Mouse (Mus musculus) midbrain, postnatal 0 days (tissue): Measurements from ENCODE around the gene Fbxw7. TPM values are rescaled to one million over a fixed set of nuclear protein-coding genes. Genes with fewer than 3 reads are reported as not detected.

Source experiments
- ATAC-seq: fragments of 200-750 bp; cut with Nextera tagmentation; 2 replicates; pipeline ENCODE4 v1.8.0; 2017; ENCODE audit warnings: moderate number of reproducible peaks, mild to moderate bottlenecking, moderate TSS enrichment, moderate library complexity; ENCODE audit not compliant: low FRiP score
- DNase-seq: peaks from one replicate; pipeline ENCODE4 v3.0.0-alpha.2; 2015; ENCODE audit warnings: low spot score
- H3K27ac ChIP-seq: fragments of 300-500 bp; sonication (generic); 2 replicates; pipeline ENCODE4 v1.5.1; 2014; ENCODE audit warnings: low read depth, mild to moderate bottlenecking, low read length, mixed read lengths
- H3K27me3 ChIP-seq: fragments of 300-500 bp; sonication (generic); 2 replicates; pipeline ENCODE4 v1.6.1; 2014; ENCODE audit warnings: low read length, control low read depth, mixed read lengths; ENCODE audit not compliant: insufficient read depth
- H3K36me3 ChIP-seq: fragments of 300-500 bp; sonication (generic); 2 replicates; pipeline ENCODE4 v1.6.1; 2014; ENCODE audit warnings: low read length, control low read depth, mixed read lengths; ENCODE audit not compliant: insufficient read depth
- H3K4me1 ChIP-seq: fragments of 300-500 bp; sonication (generic); 2 replicates; pipeline ENCODE4 v1.6.1; 2014; ENCODE audit warnings: mild to moderate bottlenecking, control low read depth, antibody characterized with exemption, low read length, mixed read lengths; ENCODE audit not compliant: insufficient read depth
- H3K4me2 ChIP-seq: fragments of 300-500 bp; sonication (generic); 2 replicates; pipeline ENCODE4 v1.6.1; 2014; ENCODE audit warnings: low read depth, mild to moderate bottlenecking, low read length, mixed read lengths; ENCODE audit not compliant: poor library complexity, severe bottlenecking
- H3K4me3 ChIP-seq: fragments of 300-500 bp; sonication (generic); 2 replicates; pipeline ENCODE4 v1.5.1; 2014; ENCODE audit warnings: low read depth, mild to moderate bottlenecking, low read length, moderate library complexity
- H3K9ac ChIP-seq: fragments of 300-500 bp; sonication (generic); replicated peaks from 2 replicates; pipeline ENCODE4 v1.6.1; 2014; ENCODE audit warnings: mild to moderate bottlenecking, low read length, moderate library complexity, mixed read lengths; ENCODE audit not compliant: poor library complexity, severe bottlenecking
- H3K9me3 ChIP-seq: fragments of 300-500 bp; sonication (generic); 2 replicates; pipeline ENCODE4 v1.6.1; 2016; ENCODE audit warnings: low read length, control low read depth
- CTCF ChIP-seq: IDR thresholded peaks from 2 replicates; pipeline ENCODE4 v1.5.1; 2016; ENCODE audit warnings: antibody characterized with exemption, mild to moderate bottlenecking
- WGBS: fragments of 180-500 bp; shearing (Covaris S2); extraction: QIAGEN DNeasy Blood & Tissue Kit; methylation state at CpG from one replicate; pipeline ENCODE4 v1.1.7; 2014; 5-methylcytosine and 5-hydroxymethylcytosine counted together
- polyA plus RNA-seq: library from polyadenylated mRNA; unstranded; fragments of >200 nt; fragmentation: Nextera tagmentation; extraction: Ambion mirVana; gene quantifications from 2 replicates; pipeline ENCODE4 v1.2.1, GENCODE M21; 2015
- total RNA-seq: library from RNA; depleted of rRNA; stranded (reverse); fragments of >200 nt; gene quantifications from 2 replicates; pipeline ENCODE4 v1.2.3, GENCODE M21; 2014

Gene Fbxw7
- total and polyA plus RNA-seq, 2 experiments from 2014 or later: 34.4 to 46.9 TPM

DNA sequence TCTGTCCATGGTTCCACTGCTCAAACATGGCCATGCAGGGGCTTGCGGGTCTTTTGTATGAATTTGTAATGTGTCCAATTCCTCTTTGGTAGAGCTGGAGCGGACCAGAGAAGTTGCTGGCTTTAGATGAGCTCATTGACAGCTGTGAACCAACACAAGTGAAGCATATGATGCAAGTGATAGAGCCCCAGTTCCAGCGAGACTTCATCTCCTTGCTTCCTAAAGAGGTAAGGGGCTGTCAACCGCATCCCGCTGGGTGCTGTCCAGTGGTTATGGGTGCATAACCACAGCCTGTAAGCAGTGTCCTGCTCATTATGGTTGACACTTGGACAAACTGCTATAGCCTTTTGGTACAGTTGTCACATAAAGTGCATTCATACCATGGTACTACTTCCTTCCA lies 150.1 kb downstream of the Fbxw7 start:
- H3K4me2 ChIP-seq: no peak overlapping the region
- no peak overlapping the region for H3K9ac ChIP-seq
- H3K4me3 ChIP-seq: no peak overlapping the region
- ATAC-seq: no peak
- TF ChIP-seq CTCF: no peak
- no peaks in the 10 kb centered on the region for H3K4me1 ChIP-seq
- peaks cover 9% of the 10 kb centered on the region for H3K36me3 ChIP-seq
- DNase-seq: no peak
- no peaks in the 10 kb centered on the region for H3K9me3 ChIP-seq
- H3K27ac ChIP-seq: no peak overlapping the region
- no peaks in the 10 kb centered on the region for H3K27me3 ChIP-seq
- WGBS: 89% methylated on average over 5 of the region's 5 CpGs

- H3K27me3 ChIP-seq: no peaks in the 10 kb centered on the region
- DNase-seq (no peak), ATAC-seq (no peak)
- H3K4me1 ChIP-seq: no peaks in the 10 kb centered on the region
- H3K4me3 ChIP-seq: no peak overlapping the region
- no peak for TF ChIP-seq CTCF
- 91% methylated on average over 4 of the region's 4 CpGs for WGBS
- no peak overlapping the region for H3K27ac ChIP-seq
- H3K9ac ChIP-seq: no peak overlapping the region
- H3K9me3 ChIP-seq: no peaks in the 10 kb centered on the region
- H3K36me3 ChIP-seq: peaks cover 23% of the 10 kb centered on the region
- no peak overlapping the region for H3K4me2 ChIP-seq
These were observed 152.3 kb downstream of the Fbxw7 start for GRCm38 (mm10) chr3:84967364-84967763.

DNA sequence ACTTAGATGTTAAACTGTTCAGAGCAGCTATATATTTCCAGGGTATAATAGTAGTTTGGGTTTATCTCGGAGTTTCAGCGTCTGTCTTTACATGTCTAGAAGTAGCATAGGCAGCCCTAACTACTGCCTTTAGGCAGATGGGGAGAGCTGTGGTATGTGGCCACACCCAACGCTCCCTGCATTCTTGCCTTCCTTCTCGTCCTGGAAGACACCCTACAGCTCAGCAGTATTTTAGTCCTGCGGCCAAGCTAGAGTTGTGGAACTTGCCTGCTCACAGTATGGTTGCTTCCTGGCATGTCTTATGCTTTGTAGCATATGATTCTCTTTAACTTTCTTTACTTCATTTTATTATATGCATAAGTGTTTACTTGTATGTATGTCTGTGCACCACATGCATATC lies 156.5 kb downstream of the Fbxw7 start:
- no peak for ATAC-seq
- Histone ChIP-seq H3K9me3 (no peaks in the 10 kb centered on the region), H3K36me3 (peaks cover 35% of the 10 kb centered on the region), H3K27ac (no peak overlapping the region), H3K27me3 (no peaks in the 10 kb centered on the region), H3K4me3 (no peak overlapping the region), H3K4me2 (no peak overlapping the region), H3K9ac (no peak overlapping the region), H3K4me1 (no peaks in the 10 kb centered on the region)
- no peak for DNase-seq
- 93% methylated on average over 5 of the region's 5 CpGs for WGBS
- TF ChIP-seq CTCF: no peak

DNA sequence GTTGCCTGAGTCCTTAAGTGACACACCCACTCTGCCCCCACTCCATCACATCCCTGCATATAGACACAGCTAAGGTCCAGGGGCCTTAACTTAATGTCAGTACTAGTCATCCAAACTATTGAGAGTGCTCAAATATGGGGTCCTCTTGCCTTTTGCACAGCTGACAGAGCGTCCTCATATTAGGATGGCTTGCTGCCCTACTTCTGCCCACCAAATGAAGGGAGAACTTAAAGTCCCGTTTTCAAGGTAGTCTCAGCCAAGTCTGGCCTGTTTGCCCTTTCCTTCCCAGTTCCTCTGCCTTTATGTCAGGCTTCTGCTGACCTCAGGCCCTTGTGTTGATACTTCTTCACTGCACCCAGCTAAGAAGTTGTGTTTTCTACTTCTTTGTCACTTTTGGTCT lies 157.8 kb downstream of the Fbxw7 start:
- TF ChIP-seq CTCF: no peak
- peaks cover 36% of the 10 kb centered on the region for H3K36me3 ChIP-seq
- H3K4me1 ChIP-seq: no peaks in the 10 kb centered on the region
- no peak for ATAC-seq
- no peak overlapping the region for H3K27ac ChIP-seq
- H3K9me3 ChIP-seq: no peaks in the 10 kb centered on the region
- H3K9ac ChIP-seq: no peak overlapping the region
- DNase-seq: no peak
- H3K27me3 ChIP-seq: no peaks in the 10 kb centered on the region
- H3K4me2 ChIP-seq: no peak overlapping the region
- H3K4me3 ChIP-seq: no peak overlapping the region
- 93% methylated on average over 2 of the region's 2 CpGs for WGBS

- Histone ChIP-seq H3K36me3 (peaks cover 32% of the 10 kb centered on the region), H3K4me1 (no peaks in the 10 kb centered on the region), H3K4me3 (no peak overlapping the region), H3K27me3 (no peaks in the 10 kb centered on the region), H3K4me2 (no peak overlapping the region), H3K9ac (no peak overlapping the region), H3K27ac (no peak overlapping the region), H3K9me3 (no peaks in the 10 kb centered on the region)
- no peak for TF ChIP-seq CTCF
- DNase-seq (no peak), ATAC-seq (no peak)
- 75% methylated on average over 9 of the region's 9 CpGs for WGBS
These were observed 159.1 kb downstream of the Fbxw7 start for GRCm38 (mm10) chr3:84974193-84974592.

- DNase-seq (no peak), ATAC-seq (no peak)
- no peak overlapping the region for H3K4me2 ChIP-seq
- H3K27me3 ChIP-seq: no peaks in the 10 kb centered on the region
- H3K27ac ChIP-seq: no peak overlapping the region
- WGBS: 77% methylated on average over 11 of the region's 11 CpGs
- no peaks in the 10 kb centered on the region for H3K4me1 ChIP-seq
- H3K4me3 ChIP-seq: no peak overlapping the region
- peaks cover 18% of the 10 kb centered on the region for H3K36me3 ChIP-seq
- H3K9me3 ChIP-seq: no peaks in the 10 kb centered on the region
- TF ChIP-seq CTCF: no peak
- no peak overlapping the region for H3K9ac ChIP-seq
These were observed 163.6 kb downstream of the Fbxw7 start for GRCm38 (mm10) chr3:84978676-84979075.
